Mouse (Mus musculus): ENCODE results near the gene Prr30. TPM values are rescaled to one million over a fixed set of nuclear protein-coding genes. Genes with fewer than 3 reads are reported as not detected.
"Not testable (repeated sequence)": the region's sequence is repeated elsewhere in the genome, so short reads cannot be mapped to it uniquely, and the experiment has no call there.

Gene Prr30
- total RNA-seq (2021): not detected
- long read RNA-seq, experiment 1: 0 reads
- long read RNA-seq, experiment 2: 0 reads

DNA sequence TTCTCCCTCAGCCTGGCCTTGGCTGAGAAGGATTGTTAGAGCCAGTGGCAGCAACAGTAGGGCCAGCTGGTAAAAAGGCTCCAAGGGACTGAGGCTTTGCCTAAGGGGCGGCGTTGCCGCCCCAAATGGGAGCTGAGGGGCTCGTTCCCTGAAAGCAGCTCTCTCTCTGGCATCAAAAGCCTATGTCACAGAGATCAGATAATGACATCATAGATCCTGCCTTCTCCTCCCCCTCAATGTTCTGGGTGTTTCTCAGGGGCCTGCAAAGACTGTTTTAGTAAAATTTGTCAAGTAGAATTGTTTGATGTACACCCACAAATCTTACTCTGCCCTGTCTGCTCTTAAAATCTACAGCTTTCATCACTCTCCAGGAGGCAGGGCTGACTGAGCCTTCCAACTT, at the start of gene Prr30:
Gene Prr30, minus strand, starts transcription at position 101 of the 400 bp plus-strand sequence.
- H3K27ac ChIP-seq: no peak within 1 kb of the TSS
- no peak within 1 kb of the TSS for H3K4me3 ChIP-seq
- DNase-seq (ENCODE audit: low spot score in 2 of 2): no peak
- no peak for TF ChIP-seq CTCF (conservative IDR thresholded peaks at IDR 0.05)

- DNase-seq (ENCODE audit: low spot score in 2 of 2): no peak
- TF ChIP-seq CTCF (conservative IDR thresholded peaks at IDR 0.05): no peak
- H3K27ac ChIP-seq: no peak overlapping the region
Measured at GRCm38 (mm10) chr14:101246793-101247192, 46.7 kb upstream of the Prr30 start.

DNA sequence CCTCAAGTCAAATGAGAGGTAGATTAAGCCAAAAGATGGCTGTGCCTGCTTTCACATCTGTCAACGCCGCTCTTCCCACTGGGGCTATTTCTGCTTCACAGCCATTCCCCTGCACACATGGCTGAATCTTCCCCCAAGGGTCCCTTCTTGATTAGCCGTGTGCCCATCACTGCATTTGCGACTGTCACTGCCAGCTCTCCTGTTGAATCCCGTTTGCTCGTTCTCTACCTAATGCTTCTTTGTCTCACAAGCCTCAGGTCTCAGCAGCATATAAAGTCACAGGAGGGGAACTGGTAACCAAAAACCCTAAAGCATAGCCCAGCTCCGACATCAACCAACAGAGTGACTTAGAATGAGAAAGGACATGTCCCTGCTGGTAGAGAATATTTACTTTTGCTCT, 45.6 kb upstream of the Prr30 start:
- no peak for DNase-seq (ENCODE audit: low spot score in 2 of 2)
- no peak for TF ChIP-seq CTCF (conservative IDR thresholded peaks at IDR 0.05)
- H3K4me3 ChIP-seq: no peak overlapping the region
- H3K27ac ChIP-seq: no peak overlapping the region

More at GRCm38 (mm10) chr14:101246793-101247192, 46.7 kb upstream of the Prr30 start:
- no peak overlapping the region for H3K4me3 ChIP-seq

DNA sequence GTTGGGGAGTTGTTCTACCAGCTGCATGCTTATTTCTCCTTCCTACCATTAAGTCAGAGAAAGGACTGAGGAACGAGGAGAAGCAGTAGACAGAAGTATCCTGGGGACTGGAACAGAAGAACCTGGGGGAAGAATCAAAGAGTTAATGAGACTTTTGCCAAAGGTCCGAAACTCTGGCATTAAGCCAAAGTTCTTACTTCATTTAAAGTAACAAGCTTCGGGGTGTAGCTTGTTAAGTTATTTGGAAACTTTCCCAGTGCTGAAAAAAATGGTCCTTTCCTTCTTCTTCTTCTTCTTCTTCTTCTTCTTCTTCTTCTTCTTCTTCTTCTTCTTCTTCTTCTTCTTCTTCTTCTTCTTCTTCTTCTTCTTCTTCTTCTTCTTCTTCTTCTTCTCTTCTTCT, 44.3 kb upstream of the Prr30 start:
- DNase-seq (ENCODE audit: low spot score in 2 of 2); H3K4me3 ChIP-seq; H3K27ac ChIP-seq: not testable (repeated sequence)

DNA sequence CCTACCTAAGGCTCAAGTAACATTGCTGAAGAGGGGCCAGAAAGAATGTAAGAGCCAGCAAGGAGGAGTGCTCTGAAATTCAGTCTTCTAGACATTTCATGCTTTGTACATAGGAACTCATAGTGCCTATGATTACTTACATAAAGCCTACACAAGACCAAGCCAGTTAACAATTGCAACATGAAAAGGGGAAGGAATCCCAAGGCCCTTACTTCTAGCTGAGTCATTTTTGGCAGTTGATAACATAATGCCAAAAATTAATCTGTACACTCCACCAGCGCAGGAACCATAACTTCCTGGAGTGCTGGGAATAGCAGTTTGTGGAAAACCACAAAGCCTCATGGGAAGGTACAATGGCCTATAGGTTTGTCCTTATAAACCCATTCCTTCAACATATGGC, 37.8 kb upstream of the Prr30 start:
- no peak for TF ChIP-seq CTCF (conservative IDR thresholded peaks at IDR 0.05)
- DNase-seq (ENCODE audit: low spot score in 2 of 2): no peak
- H3K4me3 ChIP-seq: no peak overlapping the region
- H3K27ac ChIP-seq: no peak overlapping the region

- TF ChIP-seq CTCF (conservative IDR thresholded peaks at IDR 0.05): no peak
- H3K27ac ChIP-seq: no peak overlapping the region
- DNase-seq (ENCODE audit: low spot score in 2 of 2): peak in 1 of 2 experiments; percentile 3
- no peak overlapping the region for H3K4me3 ChIP-seq
Measured at GRCm38 (mm10) chr14:101229068-101229467, 28.9 kb upstream of the Prr30 start.

DNA sequence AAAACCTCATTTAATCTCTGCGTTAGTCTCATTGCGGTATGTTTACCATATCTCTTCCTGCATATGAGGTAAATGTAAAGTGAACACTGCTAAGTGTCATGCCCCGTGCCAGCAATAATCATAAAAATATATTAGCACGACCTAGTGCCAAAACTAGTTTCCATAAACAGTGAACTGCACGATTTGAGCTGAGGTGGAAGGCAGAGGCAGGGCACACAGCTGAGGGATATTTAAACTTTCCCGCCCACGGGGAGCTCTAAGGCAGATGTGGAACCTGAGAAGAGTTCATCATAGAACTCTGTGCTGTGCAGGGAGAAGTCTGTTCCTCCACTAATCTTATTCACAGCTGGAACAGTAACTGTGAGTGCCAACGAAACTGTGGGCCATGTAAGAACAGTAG, 22.2 kb upstream of the Prr30 start:
- Histone ChIP-seq H3K4me3 (no peak overlapping the region), H3K27ac (no peak overlapping the region)
- DNase-seq (ENCODE audit: low spot score in 2 of 2): no peak
- TF ChIP-seq CTCF (conservative IDR thresholded peaks at IDR 0.05): no peak

GRCm38 (mm10) chr14:101172258-101172657, 27.9 kb downstream of the Prr30 start:
- Histone ChIP-seq H3K27ac (no peak overlapping the region), H3K4me3 (no peak overlapping the region)
- no peak for TF ChIP-seq CTCF (conservative IDR thresholded peaks at IDR 0.05)
- DNase-seq (ENCODE audit: low spot score in 2 of 2): no peak

Data from layer of hippocampus, adult 2 months (tissue).